23 mouse cellular contexts compared by ENCODE assay signal in genomic region chr1:54971687-54972404, GRCm38 (mm10). TPM values are rescaled to one million over a fixed set of nuclear protein-coding genes. Genes with fewer than 3 reads are reported as not detected.
DNase-seq lines count a peak whose midpoint lies in the region; ATAC-seq lines count a peak whose summit lies in the region.
"Had no signal": no experiment of that assay in that cellular context is flagged by ENCODE, and none has a peak within 500 bp of the region (broad histone marks: within the 10 kb centered on the region; RNA-seq: fewer than 3 reads in every experiment).

No protein-coding gene starts in this region.

- no peaks in the 10 kb centered on the region for H3K4me1 ChIP-seq in embryonic facial prominence, embryonic 11.5 days (ENCODE audit: control insufficient read depth, insufficient read depth, low read length)
- H3K4me1 ChIP-seq in limb, embryonic 10.5 days, result peaks cover 28% of the 10 kb centered on the region
- no peaks in the 10 kb centered on the region for H3K4me1 ChIP-seq in neural tube, embryonic 11.5 days (ENCODE audit: control insufficient read depth, insufficient read depth, low read length)
- no peaks in the 10 kb centered on the region; the same call in 1 of the 2 replicates for H3K4me1 ChIP-seq in heart, embryonic 12.5 days (replicated peaks)
- H3K4me1 ChIP-seq: intestine, embryonic 15.5 days; kidney, embryonic 15.5 days had no signal

- no peak overlapping the region for H3K9ac ChIP-seq in embryonic facial prominence, embryonic 11.5 days (replicated peaks; ENCODE audit: low read length)
- no peak overlapping the region for H3K9ac ChIP-seq in neural tube, embryonic 11.5 days (ENCODE audit: low read length)
- no peak overlapping the region for H3K9ac ChIP-seq in heart, embryonic 12.5 days
- H3K9ac ChIP-seq: hindbrain, embryonic 14.5 days; intestine, embryonic 15.5 days; kidney, embryonic 15.5 days had no signal

- 54% methylated on average over 5 of the region's 5 CpGs for WGBS in embryonic facial prominence, embryonic 11.5 days
- 70% methylated on average over 5 of the region's 5 CpGs for WGBS in limb, embryonic 10.5 days
- 75% methylated on average over 5 of the region's 5 CpGs for WGBS in neural tube, embryonic 11.5 days
- WGBS in heart, embryonic 12.5 days, result 83% methylated on average over 5 of the region's 5 CpGs

- no peaks in the 10 kb centered on the region for H3K9me3 ChIP-seq in embryonic facial prominence, embryonic 11.5 days (replicated peaks; ENCODE audit: control insufficient read depth, low read length)
- H3K9me3 ChIP-seq in limb, embryonic 10.5 days (replicated peaks), result no peaks in the 10 kb centered on the region
- no peaks in the 10 kb centered on the region for H3K9me3 ChIP-seq in neural tube, embryonic 11.5 days (ENCODE audit: control insufficient read depth, low read length)
- peaks cover 5% of the 10 kb centered on the region; the same call in 1 of the 2 replicates for H3K9me3 ChIP-seq in heart, embryonic 12.5 days (replicated peaks)
- H3K9me3 ChIP-seq: intestine, embryonic 15.5 days; kidney, embryonic 15.5 days had no signal

- H3K4me3 ChIP-seq in embryonic facial prominence, embryonic 11.5 days (ENCODE audit: low read depth, low read length), result no peak overlapping the region
- no peak overlapping the region for H3K4me3 ChIP-seq in limb, embryonic 10.5 days
- H3K4me3 ChIP-seq in neural tube, embryonic 11.5 days (ENCODE audit: low read depth, low read length), result no peak overlapping the region
- H3K4me3 ChIP-seq in heart, embryonic 12.5 days, result no peak overlapping the region
- H3K4me3 ChIP-seq: gastrocnemius, adult 2 months; intestine, embryonic 15.5 days; kidney, embryonic 15.5 days had no signal

- no peaks in the 10 kb centered on the region for H3K27me3 ChIP-seq in embryonic facial prominence, embryonic 11.5 days (ENCODE audit: control insufficient read depth, insufficient read depth, low read length)
- no peaks in the 10 kb centered on the region for H3K27me3 ChIP-seq in limb, embryonic 10.5 days (ENCODE audit: low read depth, poor library complexity, severe bottlenecking)
- H3K27me3 ChIP-seq in neural tube, embryonic 11.5 days (ENCODE audit: control insufficient read depth, insufficient read depth, low read length), result no peaks in the 10 kb centered on the region
- H3K27me3 ChIP-seq in heart, embryonic 12.5 days (replicated peaks), result no peaks in the 10 kb centered on the region
- H3K27me3 ChIP-seq: intestine, embryonic 15.5 days; kidney, embryonic 15.5 days; Patski had no signal

- peak overlapping the region; percentile 56; the same call in 1 of the 2 replicates for H3K27ac ChIP-seq in embryonic facial prominence, embryonic 11.5 days (replicated peaks; ENCODE audit: low read depth, low read length)
- H3K27ac ChIP-seq in limb, embryonic 10.5 days, result peak overlapping the region; percentile 76
- H3K27ac ChIP-seq in neural tube, embryonic 11.5 days (ENCODE audit: low read depth, low read length), result no peak overlapping the region
- H3K27ac ChIP-seq in heart, embryonic 12.5 days (ENCODE audit: poor library complexity, severe bottlenecking), result no peak overlapping the region
- H3K27ac ChIP-seq: gastrocnemius, adult 2 months; hindbrain, embryonic 14.5 days; intestine, embryonic 15.5 days; kidney, embryonic 15.5 days had no signal

- no peaks in the 10 kb centered on the region for H3K36me3 ChIP-seq in embryonic facial prominence, embryonic 11.5 days (replicated peaks; ENCODE audit: control insufficient read depth, insufficient read depth, low read depth, low read length)
- H3K36me3 ChIP-seq in limb, embryonic 10.5 days, result 0 out of 2 replicates have a peak, but pooled peaks cover 2% of the 10 kb centered on the region
- no peaks in the 10 kb centered on the region for H3K36me3 ChIP-seq in neural tube, embryonic 11.5 days (ENCODE audit: control insufficient read depth, insufficient read depth, low read length)
- no peaks in the 10 kb centered on the region for H3K36me3 ChIP-seq in heart, embryonic 12.5 days
- H3K36me3 ChIP-seq: intestine, embryonic 15.5 days; kidney, embryonic 15.5 days had no signal

- peak; percentile 58 for DNase-seq in embryo, embryonic 10.5 days (ENCODE audit: low spot score)
- peak; percentile 87 for DNase-seq in embryonic facial prominence, embryonic 11.5 days (ENCODE audit: low spot score)
- peak; percentile 69 for DNase-seq in limb, embryonic 10.5 days (ENCODE audit: low spot score)
- peak; percentile 30 for DNase-seq in neural tube, embryonic 11.5 days (ENCODE audit: low spot score)
- DNase-seq in heart, adult 18-20 months, result no peak
- no peak for DNase-seq in urinary bladder, postnatal 4 days (ENCODE audit: low spot score in 2 of 2)
- DNase-seq: adrenal gland, postnatal 14 days; cerebellum, postnatal 10 days; gastrocnemius, adult 2 months; heart, postnatal 14 days; kidney, postnatal 4 days; layer of hippocampus, adult 9-11 months; lung, adult 18-20 months; lung, postnatal 14 days; thymus, adult 18-20 months had no signal

- H3K4me2 ChIP-seq in embryonic facial prominence, embryonic 11.5 days (ENCODE audit: low read depth, low read length), result no peak overlapping the region
- no peak overlapping the region for H3K4me2 ChIP-seq in neural tube, embryonic 11.5 days (ENCODE audit: low read depth)
- no peak overlapping the region for H3K4me2 ChIP-seq in heart, embryonic 12.5 days
- H3K4me2 ChIP-seq: heart, embryonic 11.5 days; hindbrain, embryonic 14.5 days; intestine, embryonic 15.5 days; kidney, embryonic 15.5 days; liver, embryonic 11.5 days had no signal

- no peak for ATAC-seq in embryonic facial prominence, embryonic 11.5 days (replicated peaks; ENCODE audit: insufficient number of reproducible peaks, low FRiP score, low TSS enrichment, low read depth)
- ATAC-seq in neural tube, embryonic 11.5 days (ENCODE audit: insufficient read depth, low FRiP score, low TSS enrichment), result no peak
- ATAC-seq in heart, embryonic 12.5 days (ENCODE audit: insufficient number of reproducible peaks, low FRiP score), result no peak
- ATAC-seq: intestine, embryonic 15.5 days; midbrain, embryonic 16.5 days; Patski had no signal

RNA-seq across cellular contexts. Expression of gene Ankrd44, which starts 45.7 kb away (rescaled TPM):
- 24.3 and 24.4 TPM in 2 replicates for polyA plus RNA-seq in embryonic facial prominence, embryonic 11.5 days (2014; fragmentation: Nextera tagmentation; extraction: Ambion mirVana)
- 20.1 and 23.7 TPM in 2 replicates for polyA plus RNA-seq in limb, embryonic 10.5 days (2016; fragmentation: Nextera tagmentation; extraction: Ambion mirVana)
- 13.3 and 14.5 TPM in 2 replicates for polyA plus RNA-seq in neural tube, embryonic 11.5 days (2014; fragmentation: Nextera tagmentation; extraction: Ambion mirVana)
- 10 to 100 TPM in 1 of 2 experiments, 1 to 10 TPM in 1; 7.5 to 15.7 TPM for total RNA-seq in heart, adult 18-20 months (2021)
- 11.0 and 11.7 TPM in 2 replicates for polyA plus RNA-seq in heart, embryonic 12.5 days (2016; fragmentation: Nextera tagmentation; extraction: Ambion mirVana)

RNA-seq across cellular contexts. Expression of gene Sf3b1, which starts 55.4 kb away (rescaled TPM):
- polyA plus RNA-seq in embryonic facial prominence, embryonic 11.5 days (2014; fragmentation: Nextera tagmentation; extraction: Ambion mirVana), result 366 and 398 TPM in 2 replicates
- 246 and 282 TPM in 2 replicates for polyA plus RNA-seq in limb, embryonic 10.5 days (2016; fragmentation: Nextera tagmentation; extraction: Ambion mirVana)
- 336 and 339 TPM in 2 replicates for polyA plus RNA-seq in neural tube, embryonic 11.5 days (2014; fragmentation: Nextera tagmentation; extraction: Ambion mirVana)
- 10 to 100 TPM; 66.1 to 77.2 TPM for total RNA-seq in heart, adult 18-20 months (2021)
- 208 and 217 TPM in 2 replicates for polyA plus RNA-seq in heart, embryonic 12.5 days (2016; fragmentation: Nextera tagmentation; extraction: Ambion mirVana)

Comparison
In these comparisons a context has a peak if more than half of its experiments do, and no peak if none do; other contexts are left out.
1. DNase-seq: peak in embryo, embryonic 10.5 days (single experiment), embryonic facial prominence, embryonic 11.5 days (single experiment), limb, embryonic 10.5 days (single experiment) and neural tube, embryonic 11.5 days (single experiment); none in heart, adult 18-20 months (0 of 2) and urinary bladder, postnatal 4 days (0 of 2).
2. H3K27ac ChIP-seq: peak in embryonic facial prominence, embryonic 11.5 days (single experiment) and limb, embryonic 10.5 days (single experiment); none in neural tube, embryonic 11.5 days (single experiment) and heart, embryonic 12.5 days (single experiment).